Mouse (Mus musculus) layer of hippocampus, adult 2 months (tissue): ENCODE data around the gene Pfpl. TPM values are rescaled to one million over a fixed set of nuclear protein-coding genes. Genes with fewer than 3 reads are reported as not detected.

Experiments
- DNase-seq, 2 experiments: peaks; one replicate each; pipeline ENCODE4 v3.0.0; 2022; ENCODE audit warnings: low spot score in 2 of 2
- H3K27ac ChIP-seq: fragments of 200-600 bp; 2 replicates; pipeline ENCODE4 v1.8.1; 2022
- H3K4me3 ChIP-seq: fragments of 200-600 bp; 2 replicates; pipeline ENCODE4 v1.8.1; 2022; ENCODE audit warnings: mild to moderate bottlenecking
- CTCF ChIP-seq: fragments of 200-600 bp; conservative IDR thresholded peaks from 2 replicates; pipeline ENCODE4 v1.8.1; 2022; ENCODE audit warnings: antibody characterized with exemption, mild to moderate bottlenecking, moderate library complexity
- long read RNA-seq, 2 experiments: library from polyadenylated mRNA; stranded (forward); transcript quantifications; one replicate each; pipeline ENCODE4 v2.0.0; 2021; ENCODE audit warnings: borderline mapping rate in 2 of 2
- total RNA-seq, 2 experiments: library from RNA; stranded (reverse); gene quantifications; 2 replicates each; pipeline ENCODE4 v1.2.3; 2021

Gene Pfpl
- not detected for total RNA-seq
- long read RNA-seq, experiment 1: 0 reads
- long read RNA-seq, experiment 2: 0 reads

- Histone ChIP-seq H3K4me3 (no peak within 1 kb of the TSS), H3K27ac (no peak within 1 kb of the TSS)
- DNase-seq: no peak
- TF ChIP-seq CTCF: no peak
These were observed at the start of gene Pfpl for GRCm38 (mm10) chr19:12427605-12428004. Gene Pfpl (plus strand): TSS chr19:12427905.

GRCm38 (mm10) chr19:12386979-12387378 is 40.7 kb upstream of the Pfpl start, which contains the start of gene Olfr1440:
Gene Olfr1440 (plus strand): TSS chr19:12387279.
- TF ChIP-seq CTCF: no peak
- Histone ChIP-seq H3K27ac (no peak within 1 kb of the TSS), H3K4me3 (no peak within 1 kb of the TSS)
- DNase-seq: no peak

GRCm38 (mm10) chr19:12413737-12414136 is 14.0 kb upstream of the Pfpl start:
- Histone ChIP-seq H3K4me3 (no peak overlapping the region), H3K27ac (no peak overlapping the region)
- DNase-seq: no peak
- no peak for TF ChIP-seq CTCF

DNA sequence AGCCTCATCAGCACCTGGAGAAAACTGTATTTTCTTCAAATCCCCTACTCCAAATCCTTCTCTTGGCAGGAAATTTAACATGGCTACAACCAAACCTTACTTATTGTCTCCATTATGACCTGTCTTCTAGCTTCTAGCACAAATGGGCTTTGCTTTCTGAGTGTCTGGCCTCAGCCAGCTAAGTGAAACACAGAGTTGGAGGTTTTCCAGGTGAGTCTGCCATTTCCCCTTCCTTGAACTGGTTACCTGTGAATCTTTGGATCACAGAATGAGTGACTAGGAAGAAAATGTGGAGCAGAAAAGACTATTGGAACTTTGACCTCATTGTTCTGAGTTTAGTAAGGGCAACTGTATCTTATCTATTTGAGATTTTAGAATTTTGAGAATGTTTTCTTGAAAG is 10.3 kb upstream of the Pfpl start, which contains the start of gene Olfr1441:
Gene Olfr1441 (plus strand): TSS at position 73 of the 400 bp plus-strand sequence.
- Histone ChIP-seq H3K27ac (no peak within 1 kb of the TSS), H3K4me3 (no peak within 1 kb of the TSS)
- no peak for DNase-seq
- no peak for TF ChIP-seq CTCF

GRCm38 (mm10) chr19:12418312-12418711 is 9.4 kb upstream of the Pfpl start:
- Histone ChIP-seq H3K27ac (no peak overlapping the region), H3K4me3 (no peak overlapping the region)
- no peak for TF ChIP-seq CTCF
- no peak for DNase-seq

- TF ChIP-seq CTCF: no peak
- Histone ChIP-seq H3K27ac (no peak overlapping the region), H3K4me3 (no peak overlapping the region)
- no peak for DNase-seq
These were observed 7.2 kb upstream of the Pfpl start for GRCm38 (mm10) chr19:12420555-12420954.

DNA sequence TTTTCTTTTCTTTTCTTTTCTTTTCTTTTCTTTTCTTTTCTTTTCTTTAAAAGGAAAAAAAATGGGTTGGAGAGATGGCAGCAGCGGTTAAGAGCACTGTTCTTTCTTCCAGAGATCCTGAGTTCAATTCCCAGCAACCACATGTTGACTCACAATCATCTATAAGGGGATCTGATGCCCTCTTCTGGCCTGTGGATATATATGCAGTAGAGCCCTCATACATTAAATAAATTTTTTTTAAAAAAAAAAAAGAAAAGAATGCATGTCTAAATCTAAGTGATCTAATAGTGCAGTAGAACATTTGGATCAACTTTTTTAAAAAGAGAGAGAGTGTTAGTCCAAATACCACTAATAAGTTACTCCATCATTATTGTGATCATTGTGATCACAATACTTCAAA is 6.0 kb upstream of the Pfpl start:
- H3K27ac ChIP-seq: no peak overlapping the region
- TF ChIP-seq CTCF: peak; percentile 38
- no peak overlapping the region for H3K4me3 ChIP-seq
- DNase-seq: no peak

GRCm38 (mm10) chr19:12427101-12427500 is 604 bp upstream of the Pfpl start:
- Histone ChIP-seq H3K27ac (no peak overlapping the region), H3K4me3 (no peak overlapping the region)
- TF ChIP-seq CTCF: no peak
- no peak for DNase-seq

DNA sequence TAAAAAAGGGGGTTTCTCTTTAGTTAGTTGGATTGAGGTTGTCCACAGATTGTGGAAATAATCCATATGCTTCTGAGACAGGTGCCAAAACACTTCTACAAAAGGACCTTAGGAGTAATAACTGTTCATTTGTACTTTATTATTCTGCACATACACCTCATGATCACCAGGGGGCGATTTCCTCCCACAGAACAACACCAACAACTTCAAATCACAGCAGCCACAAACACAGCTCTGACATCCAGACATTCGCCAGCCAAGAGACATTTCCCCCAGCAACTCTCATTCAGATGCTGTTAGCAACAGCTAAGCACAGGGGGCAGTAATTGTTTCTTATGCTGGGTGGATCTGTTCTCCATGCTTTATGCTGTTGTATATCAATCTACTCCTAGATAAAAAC is 5.3 kb downstream of the Pfpl start:
- TF ChIP-seq CTCF: peak; percentile 79
- Histone ChIP-seq H3K27ac (no peak overlapping the region), H3K4me3 (no peak overlapping the region)
- DNase-seq: peak; percentile 19 to 45

DNA sequence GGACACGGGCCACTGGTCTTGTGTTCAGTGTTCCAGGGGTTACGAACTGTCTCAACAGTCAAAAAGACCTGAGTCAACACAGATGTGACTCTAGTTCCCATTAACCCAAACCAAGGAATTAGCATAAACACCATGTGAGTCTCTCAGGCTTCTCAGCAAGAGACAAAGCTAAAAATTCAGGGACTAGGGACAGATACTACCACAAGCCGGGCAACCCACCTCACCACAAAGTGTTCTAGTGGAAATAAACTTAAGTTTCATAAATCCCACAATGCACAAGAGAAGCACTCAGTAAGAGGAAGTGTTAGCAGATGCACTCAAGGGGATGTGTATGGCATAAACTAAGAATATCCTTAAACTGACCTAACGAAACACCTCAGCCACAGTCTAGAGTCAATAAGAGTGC is 7.3 kb downstream of the Pfpl start:
- TF ChIP-seq CTCF: no peak
- no peak for DNase-seq
- H3K4me3 ChIP-seq: no peak overlapping the region
- H3K27ac ChIP-seq: no peak overlapping the region

- peak overlapping the region; percentile 43 for H3K27ac ChIP-seq
- no peak overlapping the region for H3K4me3 ChIP-seq
- DNase-seq: no peak
- no peak for TF ChIP-seq CTCF
These were observed 8.2 kb downstream of the Pfpl start for GRCm38 (mm10) chr19:12435750-12436524.

DNA sequence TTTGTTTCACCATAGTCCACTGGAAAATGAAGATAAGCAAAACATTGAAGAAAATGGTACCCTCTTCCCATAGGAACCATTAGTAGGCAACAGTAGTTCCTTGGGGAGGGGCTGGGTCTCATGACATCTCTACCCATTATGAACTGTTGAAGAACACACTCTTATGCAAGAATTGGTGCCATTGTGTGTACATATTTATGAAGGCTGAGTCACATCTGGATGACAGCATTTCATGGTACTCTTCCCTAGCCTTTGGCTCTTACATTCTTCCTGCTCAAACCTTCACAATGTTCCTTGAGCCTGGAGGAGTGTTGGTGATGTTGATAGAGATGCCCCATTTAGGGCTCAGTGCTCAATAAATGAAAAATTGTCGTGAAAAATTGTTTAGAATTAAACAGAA is 11.9 kb downstream of the Pfpl start:
- no peak for DNase-seq
- no peak overlapping the region for H3K27ac ChIP-seq
- no peak for TF ChIP-seq CTCF
- H3K4me3 ChIP-seq: no peak overlapping the region

- H3K4me3 ChIP-seq: no peak overlapping the region
- TF ChIP-seq CTCF: no peak
- H3K27ac ChIP-seq: no peak overlapping the region
- DNase-seq: no peak
These were observed 12.5 kb downstream of the Pfpl start for GRCm38 (mm10) chr19:12440103-12440725.

GRCm38 (mm10) chr19:12442560-12442959 is 14.9 kb downstream of the Pfpl start:
- Histone ChIP-seq H3K4me3 (no peak overlapping the region), H3K27ac (no peak overlapping the region)
- TF ChIP-seq CTCF: no peak
- no peak for DNase-seq
